21 mouse cellular contexts compared by ENCODE assay signal in genomic region chr13:37197136-37197535, GRCm38 (mm10).
DNase-seq lines count a peak whose midpoint lies in the region; ATAC-seq lines count a peak whose summit lies in the region.
"Had no signal": no experiment of that assay in that cellular context is flagged by ENCODE, and none has a peak within 500 bp of the region (broad histone marks: within the 10 kb centered on the region; RNA-seq: fewer than 3 reads in every experiment).

No protein-coding gene starts in this region.

- intact Hi-C loops in left cerebral cortex, postnatal 36 days (cut with DNase I), result loop anchor here (2.0 kb wide), 1 partner anchor 304 kb away; no protein-coding TSS in a partner anchor

- H3K36me3 ChIP-seq in intestine, embryonic 15.5 days, result no peaks in the 10 kb centered on the region
- H3K36me3 ChIP-seq in liver, embryonic 12.5 days, result no peaks in the 10 kb centered on the region
- H3K36me3 ChIP-seq: embryonic facial prominence, embryonic 10.5 days; heart, embryonic 15.5 days; hindbrain, embryonic 10.5 days had no signal

- no peaks in the 10 kb centered on the region for H3K4me1 ChIP-seq in intestine, embryonic 15.5 days (replicated peaks)
- no peaks in the 10 kb centered on the region for H3K4me1 ChIP-seq in liver, embryonic 12.5 days
- H3K4me1 ChIP-seq: embryonic facial prominence, embryonic 10.5 days; forebrain, embryonic 13.5 days; heart, embryonic 15.5 days; hindbrain, embryonic 10.5 days had no signal

- no peaks in the 10 kb centered on the region for H3K9me3 ChIP-seq in intestine, embryonic 15.5 days
- H3K9me3 ChIP-seq in liver, embryonic 12.5 days (replicated peaks), result no peaks in the 10 kb centered on the region
- H3K9me3 ChIP-seq: embryonic facial prominence, embryonic 10.5 days; forebrain, embryonic 13.5 days; heart, embryonic 15.5 days; hindbrain, embryonic 10.5 days had no signal

- H3K9ac ChIP-seq in intestine, embryonic 15.5 days, result no peak overlapping the region
- H3K9ac ChIP-seq in liver, embryonic 12.5 days, result no peak overlapping the region
- H3K9ac ChIP-seq: forebrain, embryonic 13.5 days; forebrain, postnatal 0 days; heart, embryonic 15.5 days; hindbrain, embryonic 14.5 days had no signal

- H3K4me3 ChIP-seq in intestine, embryonic 15.5 days (replicated peaks), result no peak overlapping the region
- H3K4me3 ChIP-seq in liver, embryonic 12.5 days, result no peak overlapping the region
- H3K4me3 ChIP-seq: embryonic facial prominence, embryonic 10.5 days; forebrain, embryonic 13.5 days; heart, adult 2 months; heart, embryonic 15.5 days; hindbrain, embryonic 10.5 days had no signal

- no peaks in the 10 kb centered on the region for H3K27me3 ChIP-seq in intestine, embryonic 15.5 days (replicated peaks)
- no peaks in the 10 kb centered on the region for H3K27me3 ChIP-seq in liver, embryonic 12.5 days (replicated peaks)
- H3K27me3 ChIP-seq: forebrain, embryonic 13.5 days; heart, embryonic 15.5 days had no signal

- WGBS in intestine, embryonic 15.5 days, result 87% methylated on average over 2 of the region's 2 CpGs
- 61% methylated on average over 2 of the region's 2 CpGs for WGBS in liver, embryonic 12.5 days (ENCODE audit: insufficient replicate concordance)

- no peak overlapping the region for H3K4me2 ChIP-seq in intestine, embryonic 15.5 days (replicated peaks)
- no peak overlapping the region for H3K4me2 ChIP-seq in liver, embryonic 12.5 days
- H3K4me2 ChIP-seq: forebrain, embryonic 13.5 days; heart, embryonic 11.5 days; heart, embryonic 15.5 days; hindbrain, embryonic 14.5 days had no signal

- DNase-seq in right cerebral cortex, adult 18-20 months, result peak; percentile 74
- DNase-seq in right cerebral cortex, postnatal 14 days, result no peak
- peak; percentile 52 to 71 for DNase-seq in frontal cortex, adult 2 months (ENCODE audit: extremely low spot score in 1 of 2, low spot score in 1 of 2)
- peak; percentile 27 to 30 for DNase-seq in left cerebral cortex, postnatal 36 days (ENCODE audit: low spot score in 2 of 2)
- no peak for DNase-seq in kidney, postnatal 10 days
- DNase-seq: adrenal gland, adult 2 months; adrenal gland, postnatal 25 days; cerebellum, adult 2 months; cerebellum, postnatal 10 days; forebrain, postnatal 0 days; gastrocnemius, postnatal 10 days; heart, adult 2 months; heart, postnatal 14 days had no signal

- no peak overlapping the region for H3K27ac ChIP-seq in intestine, embryonic 15.5 days
- H3K27ac ChIP-seq in liver, embryonic 12.5 days, result no peak overlapping the region
- H3K27ac ChIP-seq: embryonic facial prominence, embryonic 10.5 days; forebrain, embryonic 13.5 days; heart, adult 2 months; heart, embryonic 15.5 days; hindbrain, embryonic 10.5 days; hindbrain, embryonic 14.5 days had no signal

- ATAC-seq in intestine, embryonic 15.5 days, result no peak
- no peak for ATAC-seq in liver, embryonic 12.5 days
- ATAC-seq: forebrain, embryonic 13.5 days; forebrain, postnatal 0 days had no signal

Comparison
In these comparisons a context has a peak if more than half of its experiments do, and no peak if none do; other contexts are left out.
1. DNase-seq: peak in right cerebral cortex, adult 18-20 months (single experiment), frontal cortex, adult 2 months (2 of 2) and left cerebral cortex, postnatal 36 days (2 of 2); none in right cerebral cortex, postnatal 14 days (single experiment) and kidney, postnatal 10 days (single experiment).